ENCODE assay signal across 12 mouse cellular contexts in genomic region chr4:127536952-127537351, GRCm38 (mm10).
A peak's percentile ranks its signal among the peaks of the same experiment; 100 is the strongest.
DNase-seq lines count a peak whose midpoint lies in the region; ATAC-seq and TF ChIP-seq lines count a peak whose summit lies in the region.
"Had no signal": no experiment of that assay in that cellular context is flagged by ENCODE, and none has a peak within 500 bp of the region (broad histone marks: within the 10 kb centered on the region; RNA-seq: fewer than 3 reads in every experiment).

No protein-coding gene starts in this region.

- no peaks in the 10 kb centered on the region for H3K4me1 ChIP-seq in neural tube, embryonic 11.5 days (ENCODE audit: control insufficient read depth, insufficient read depth, low read length)
- H3K4me1 ChIP-seq in neural tube, embryonic 15.5 days: 0 out of 2 replicates have a peak, but pooled peaks cover 3% of the 10 kb centered on the region
- no peaks in the 10 kb centered on the region for H3K4me1 ChIP-seq in embryonic fibroblast, embryonic 13.5 days (ENCODE audit: control insufficient read depth, insufficient read depth, low read length)
- H3K4me1 ChIP-seq: heart, embryonic 13.5 days; midbrain, embryonic 10.5 days had no signal

- no peaks in the 10 kb centered on the region for H3K36me3 ChIP-seq in neural tube, embryonic 11.5 days (ENCODE audit: control insufficient read depth, insufficient read depth, low read length)
- no peaks in the 10 kb centered on the region for H3K36me3 ChIP-seq in neural tube, embryonic 15.5 days
- H3K36me3 ChIP-seq: heart, embryonic 13.5 days; midbrain, embryonic 10.5 days had no signal

- TF ChIP-seq CTCF in layer of hippocampus, adult 2 months (conservative IDR thresholded peaks at IDR 0.05): peak; percentile 85
- 0 out of 2 replicates have a peak, but pooled peaks have one; percentile 7 for TF ChIP-seq CTCF in embryonic fibroblast, embryonic 13.5 days (IDR thresholded peaks at IDR 0.05; ENCODE audit: borderline replicate concordance, insufficient read depth, low read length)

- no peak overlapping the region for H3K4me2 ChIP-seq in neural tube, embryonic 11.5 days (ENCODE audit: low read depth)
- no peak overlapping the region for H3K4me2 ChIP-seq in neural tube, embryonic 15.5 days
- H3K4me2 ChIP-seq: heart, embryonic 13.5 days had no signal

- no peak overlapping the region for H3K9ac ChIP-seq in neural tube, embryonic 11.5 days (ENCODE audit: low read length)
- no peak overlapping the region for H3K9ac ChIP-seq in neural tube, embryonic 15.5 days (replicated peaks)
- H3K9ac ChIP-seq: heart, embryonic 13.5 days had no signal

- H3K27ac ChIP-seq in layer of hippocampus, adult 2 months: no peak overlapping the region
- H3K27ac ChIP-seq in neural tube, embryonic 11.5 days (ENCODE audit: low read depth, low read length): no peak overlapping the region
- no peak overlapping the region for H3K27ac ChIP-seq in neural tube, embryonic 15.5 days (replicated peaks)
- no peak overlapping the region for H3K27ac ChIP-seq in embryonic fibroblast, embryonic 13.5 days (ENCODE audit: insufficient read depth, low read length)
- H3K27ac ChIP-seq: heart, embryonic 13.5 days; midbrain, embryonic 10.5 days had no signal

- no peaks in the 10 kb centered on the region for H3K27me3 ChIP-seq in neural tube, embryonic 11.5 days (ENCODE audit: control insufficient read depth, insufficient read depth, low read length)
- H3K27me3 ChIP-seq in neural tube, embryonic 15.5 days (replicated peaks): no peaks in the 10 kb centered on the region
- H3K27me3 ChIP-seq: heart, embryonic 13.5 days had no signal

- DNase-seq in cerebellum, postnatal 25 days: peak; percentile 22 to 53
- peak; percentile 43 to 47 for DNase-seq in layer of hippocampus, adult 2 months (ENCODE audit: low spot score in 2 of 2)
- no peak for DNase-seq in layer of hippocampus, adult 9-10 months (ENCODE audit: low spot score)
- DNase-seq in neural tube, embryonic 11.5 days (ENCODE audit: low spot score): peak; percentile 18
- no peak for DNase-seq in ovary, adult 18-20 months (ENCODE audit: low spot score)
- DNase-seq: thymus, adult 18-20 months had no signal

- no peaks in the 10 kb centered on the region for H3K9me3 ChIP-seq in neural tube, embryonic 11.5 days (ENCODE audit: control insufficient read depth, low read length)
- H3K9me3 ChIP-seq in neural tube, embryonic 15.5 days (replicated peaks): no peaks in the 10 kb centered on the region
- H3K9me3 ChIP-seq: midbrain, embryonic 10.5 days had no signal

- 50% methylated on average over 5 of the region's 5 CpGs for whole genome bisulfite sequencing in neural tube, embryonic 11.5 days
- WGBS in neural tube, embryonic 15.5 days: 41% methylated on average over 5 of the region's 5 CpGs

- no peak for ATAC-seq in cerebellum, adult (ENCODE audit: insufficient number of reproducible peaks, low FRiP score, low TSS enrichment)
- no peak for ATAC-seq in neural tube, embryonic 11.5 days (ENCODE audit: insufficient read depth, low FRiP score, low TSS enrichment)
- ATAC-seq in neural tube, embryonic 15.5 days (ENCODE audit: low FRiP score): no peak
- ATAC-seq: CD4-positive, CD25-positive, alpha-beta regulatory T cell, adult 4 months had no signal

- TF ChIP-seq POLR2A in embryonic fibroblast, embryonic 13.5 days (IDR thresholded peaks at IDR 0.05; ENCODE audit: low read depth, low read length): no peak

- H3K4me3 ChIP-seq in layer of hippocampus, adult 2 months: no peak overlapping the region
- H3K4me3 ChIP-seq in neural tube, embryonic 11.5 days (ENCODE audit: low read depth, low read length): no peak overlapping the region
- no peak overlapping the region for H3K4me3 ChIP-seq in neural tube, embryonic 15.5 days (replicated peaks)
- no peak overlapping the region for H3K4me3 ChIP-seq in embryonic fibroblast, embryonic 13.5 days (ENCODE audit: insufficient read depth, low read length)
- H3K4me3 ChIP-seq: heart, embryonic 13.5 days; midbrain, embryonic 10.5 days had no signal

Comparison
In these comparisons a context has a peak if more than half of its experiments do, and no peak if none do; other contexts are left out.
1. DNase-seq: peak in cerebellum, postnatal 25 days (2 of 2), layer of hippocampus, adult 2 months (2 of 2) and neural tube, embryonic 11.5 days (single experiment); none in layer of hippocampus, adult 9-10 months (single experiment) and ovary, adult 18-20 months (single experiment).